Mouse (Mus musculus) embryonic facial prominence, embryonic 10.5 days (tissue): ENCODE data around the gene Esm1. TPM values are rescaled to one million over a fixed set of nuclear protein-coding genes. Genes with fewer than 3 reads are reported as not detected.

ENCODE experiments used
- DNase-seq: peaks from one replicate; pipeline ENCODE4 v3.0.0-alpha.2; 2017; ENCODE audit warnings: low spot score
- H3K27ac ChIP-seq: fragments of 300-500 bp; sonication (generic); replicated peaks from 2 replicates; pipeline ENCODE4 v1.5.1; 2016; ENCODE audit warnings: mild to moderate bottlenecking
- H3K27me3 ChIP-seq: fragments of 300-500 bp; sonication (generic); replicated peaks from 2 replicates; pipeline ENCODE4 v1.6.1; 2016; ENCODE audit warnings: low read depth, mild to moderate bottlenecking; ENCODE audit not compliant: poor library complexity, severe bottlenecking
- H3K36me3 ChIP-seq: fragments of 300-500 bp; sonication (generic); replicated peaks from 2 replicates; pipeline ENCODE4 v1.6.1; 2016; ENCODE audit warnings: mild to moderate bottlenecking, moderate library complexity
- H3K4me1 ChIP-seq: fragments of 300-500 bp; sonication (generic); 2 replicates; pipeline ENCODE4 v1.6.1; 2016
- H3K4me3 ChIP-seq: fragments of 300-500 bp; sonication (generic); 2 replicates; pipeline ENCODE4 v1.5.1; 2016; ENCODE audit warnings: mild to moderate bottlenecking, moderate library complexity
- H3K9me3 ChIP-seq: fragments of 300-500 bp; sonication (generic); 2 replicates; pipeline ENCODE4 v1.6.1; 2016; ENCODE audit warnings: mild to moderate bottlenecking
- WGBS: fragments of 180-500 bp; shearing (Covaris S2); methylation state at CpG from one replicate; pipeline ENCODE4 v1.1.7; 2016; 5-methylcytosine and 5-hydroxymethylcytosine counted together
- polyA plus RNA-seq: library from polyadenylated mRNA; unstranded; fragments of >200 nt; fragmentation: Nextera tagmentation; extraction: Ambion mirVana; gene quantifications from 2 replicates; pipeline ENCODE4 v1.2.1, GENCODE M21; 2016

Esm1 gene
- polyA plus RNA-seq, 1 experiment from 2014 or later = 2.6 TPM

GRCm38 (mm10) chr13:113202184-113202583 lies 7.3 kb upstream of the Esm1 start:
- Histone ChIP-seq H3K27me3 (no peaks in the 10 kb centered on the region), H3K36me3 (no peaks in the 10 kb centered on the region), H3K9me3 (no peaks in the 10 kb centered on the region), H3K27ac (no peak overlapping the region), H3K4me3 (no peak overlapping the region), H3K4me1 (peaks cover 10% of the 10 kb centered on the region)
- no peak for DNase-seq
- 60% methylated on average over 4 of the region's 4 CpGs for WGBS

- 71% methylated on average over 5 of the region's 5 CpGs for WGBS
- no peaks in the 10 kb centered on the region for H3K27me3 ChIP-seq
- H3K4me1 ChIP-seq = peaks cover 10% of the 10 kb centered on the region
- no peaks in the 10 kb centered on the region for H3K36me3 ChIP-seq
- no peak overlapping the region for H3K27ac ChIP-seq
- H3K9me3 ChIP-seq = no peaks in the 10 kb centered on the region
- no peak overlapping the region for H3K4me3 ChIP-seq
- DNase-seq = no peak
Observed at GRCm38 (mm10) chr13:113203146-113203545, 6.3 kb upstream of the Esm1 start.

- DNase-seq = no peak
- 90% methylated on average over 5 of the region's 5 CpGs for WGBS
- Histone ChIP-seq H3K9me3 (no peaks in the 10 kb centered on the region), H3K4me1 (peaks cover 8% of the 10 kb centered on the region), H3K36me3 (no peaks in the 10 kb centered on the region), H3K27ac (no peak overlapping the region), H3K27me3 (peaks cover 18% of the 10 kb centered on the region), H3K4me3 (no peak overlapping the region)
Observed at GRCm38 (mm10) chr13:113205346-113205745, 4.1 kb upstream of the Esm1 start.

- H3K4me3 ChIP-seq = no peak overlapping the region
- H3K27me3 ChIP-seq = peaks cover 19% of the 10 kb centered on the region
- no peaks in the 10 kb centered on the region for H3K36me3 ChIP-seq
- WGBS = 66% methylated on average over 15 of the region's 15 CpGs
- no peaks in the 10 kb centered on the region for H3K9me3 ChIP-seq
- peaks cover 9% of the 10 kb centered on the region for H3K4me1 ChIP-seq
- no peak overlapping the region for H3K27ac ChIP-seq
- no peak for DNase-seq
Observed at GRCm38 (mm10) chr13:113211345-113211744, 1.9 kb downstream of the Esm1 start.

GRCm38 (mm10) chr13:113212401-113212800 lies 2.9 kb downstream of the Esm1 start:
- peaks cover 9% of the 10 kb centered on the region for H3K4me1 ChIP-seq
- WGBS = 69% methylated on average over 3 of the region's 3 CpGs
- no peaks in the 10 kb centered on the region for H3K9me3 ChIP-seq
- H3K36me3 ChIP-seq = no peaks in the 10 kb centered on the region
- H3K27me3 ChIP-seq = peaks cover 19% of the 10 kb centered on the region
- no peak overlapping the region for H3K27ac ChIP-seq
- no peak for DNase-seq
- no peak overlapping the region for H3K4me3 ChIP-seq

DNA sequence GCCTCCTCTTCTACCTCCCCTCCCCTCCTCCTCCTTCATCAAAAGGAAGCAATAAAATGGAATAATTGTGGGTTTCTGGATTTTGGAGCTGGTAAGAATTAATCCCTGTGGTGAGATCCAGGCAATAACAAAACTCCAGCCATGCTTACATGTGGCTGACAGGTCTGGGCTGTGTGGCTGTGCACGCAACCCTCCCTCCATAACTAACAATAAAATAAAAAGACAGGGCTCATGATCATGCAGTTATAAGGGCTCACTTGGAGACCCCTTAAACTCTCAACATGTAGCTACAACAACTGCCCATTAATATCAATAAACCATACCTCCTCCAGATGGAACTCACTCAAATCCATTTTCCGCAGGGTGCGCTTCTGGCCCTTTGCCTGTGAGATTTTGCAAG lies 4.4 kb downstream of the Esm1 start:
- no peaks in the 10 kb centered on the region for H3K36me3 ChIP-seq
- no peak overlapping the region for H3K4me3 ChIP-seq
- H3K9me3 ChIP-seq = no peaks in the 10 kb centered on the region
- H3K27ac ChIP-seq = no peak overlapping the region
- no peak for DNase-seq
- H3K27me3 ChIP-seq = peaks cover 12% of the 10 kb centered on the region
- H3K4me1 ChIP-seq = peaks cover 9% of the 10 kb centered on the region
- 98% methylated on average over 3 of the region's 3 CpGs for WGBS

DNA sequence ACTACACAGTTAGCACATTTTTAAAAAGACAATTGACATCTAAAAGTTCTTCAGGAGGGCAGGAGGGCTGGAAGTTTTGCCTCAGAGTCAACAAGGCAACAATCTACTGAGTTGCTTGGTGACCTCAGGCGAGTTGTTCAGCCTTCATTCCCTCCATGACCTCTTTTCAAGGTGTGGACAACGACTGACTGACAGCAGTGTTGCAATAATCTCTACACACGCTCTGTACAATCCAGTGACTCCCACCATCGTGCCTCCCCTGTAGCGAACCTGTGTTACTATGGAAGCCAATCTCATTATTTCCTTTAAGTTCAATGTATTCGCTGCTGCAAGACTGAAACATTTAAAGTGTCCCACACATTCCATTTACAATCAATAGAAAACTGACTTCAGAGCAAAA lies 12.4 kb downstream of the Esm1 start:
- Histone ChIP-seq H3K27ac (no peak overlapping the region), H3K4me1 (peaks cover 8% of the 10 kb centered on the region; the same call in 1 of the 2 replicates), H3K4me3 (no peak overlapping the region), H3K36me3 (no peaks in the 10 kb centered on the region), H3K9me3 (no peaks in the 10 kb centered on the region), H3K27me3 (peaks cover 7% of the 10 kb centered on the region; the same call in 1 of the 2 replicates)
- WGBS = 73% methylated on average over 6 of the region's 6 CpGs
- no peak for DNase-seq

DNA sequence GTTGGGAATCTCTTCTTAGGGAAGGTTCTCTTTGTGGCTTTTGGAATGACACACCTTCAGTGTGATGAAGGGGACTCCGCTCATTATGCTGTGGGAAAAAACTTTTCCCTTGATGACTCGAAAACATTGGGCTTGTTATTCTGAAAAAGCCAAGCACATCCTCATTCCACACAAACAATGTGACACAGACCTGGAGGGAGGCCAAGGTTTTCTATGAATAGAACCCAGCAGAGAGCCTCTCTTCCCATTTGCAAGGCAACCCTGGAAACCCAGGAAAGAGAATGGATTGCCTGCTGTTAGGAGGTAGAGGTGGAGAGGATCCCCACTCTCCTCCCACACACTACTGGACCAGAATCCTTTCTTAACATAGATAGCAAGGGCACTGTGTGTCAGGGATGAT lies 14.6 kb downstream of the Esm1 start:
- 14% methylated on average over 2 of the region's 2 CpGs for WGBS
- Histone ChIP-seq H3K4me1 (peaks cover 7% of the 10 kb centered on the region; the same call in 1 of the 2 replicates), H3K36me3 (no peaks in the 10 kb centered on the region), H3K27me3 (peaks cover 7% of the 10 kb centered on the region; the same call in 1 of the 2 replicates), H3K4me3 (no peak overlapping the region), H3K9me3 (no peaks in the 10 kb centered on the region), H3K27ac (no peak overlapping the region)
- no peak for DNase-seq

DNA sequence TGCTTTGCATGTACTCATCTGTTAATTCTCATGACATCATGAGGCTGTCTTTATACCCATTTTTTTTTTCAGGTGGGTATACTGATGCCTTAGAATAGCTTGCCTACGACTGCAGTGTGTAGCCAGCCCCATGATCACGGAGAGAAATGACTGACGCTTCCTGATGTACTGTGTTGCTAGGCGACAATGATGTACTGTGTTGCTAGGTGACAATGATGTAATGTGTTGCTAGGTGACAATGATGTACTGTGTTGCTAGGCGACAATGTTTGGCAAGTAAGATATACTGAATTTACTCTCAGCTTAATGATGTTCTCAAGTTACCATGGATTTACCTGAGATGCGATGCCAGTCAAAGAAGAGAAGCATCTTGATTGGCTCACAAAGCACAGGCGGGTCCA lies 16.4 kb downstream of the Esm1 start, which contains the start of gene Gzmk:
Gene Gzmk (minus strand): TSS at position 98 of the 400 bp plus-strand sequence.
- no peak for DNase-seq
- H3K27me3 ChIP-seq = peaks cover 7% of the 10 kb centered on the region; the same call in 1 of the 2 replicates
- no peak within 1 kb of the TSS for H3K4me3 ChIP-seq
- no peaks in the 10 kb centered on the region for H3K9me3 ChIP-seq
- WGBS = 56% methylated on average over 7 of the region's 7 CpGs
- no peak within 1 kb of the TSS for H3K27ac ChIP-seq
- no peaks in the 10 kb centered on the region for H3K36me3 ChIP-seq
- H3K4me1 ChIP-seq = peaks cover 4% of the 10 kb centered on the region; the same call in 1 of the 2 replicates

GRCm38 (mm10) chr13:113227076-113227475 lies 17.6 kb downstream of the Esm1 start:
- WGBS = 82% methylated on average over 4 of the region's 4 CpGs
- DNase-seq = no peak
- H3K27ac ChIP-seq = no peak overlapping the region

DNA sequence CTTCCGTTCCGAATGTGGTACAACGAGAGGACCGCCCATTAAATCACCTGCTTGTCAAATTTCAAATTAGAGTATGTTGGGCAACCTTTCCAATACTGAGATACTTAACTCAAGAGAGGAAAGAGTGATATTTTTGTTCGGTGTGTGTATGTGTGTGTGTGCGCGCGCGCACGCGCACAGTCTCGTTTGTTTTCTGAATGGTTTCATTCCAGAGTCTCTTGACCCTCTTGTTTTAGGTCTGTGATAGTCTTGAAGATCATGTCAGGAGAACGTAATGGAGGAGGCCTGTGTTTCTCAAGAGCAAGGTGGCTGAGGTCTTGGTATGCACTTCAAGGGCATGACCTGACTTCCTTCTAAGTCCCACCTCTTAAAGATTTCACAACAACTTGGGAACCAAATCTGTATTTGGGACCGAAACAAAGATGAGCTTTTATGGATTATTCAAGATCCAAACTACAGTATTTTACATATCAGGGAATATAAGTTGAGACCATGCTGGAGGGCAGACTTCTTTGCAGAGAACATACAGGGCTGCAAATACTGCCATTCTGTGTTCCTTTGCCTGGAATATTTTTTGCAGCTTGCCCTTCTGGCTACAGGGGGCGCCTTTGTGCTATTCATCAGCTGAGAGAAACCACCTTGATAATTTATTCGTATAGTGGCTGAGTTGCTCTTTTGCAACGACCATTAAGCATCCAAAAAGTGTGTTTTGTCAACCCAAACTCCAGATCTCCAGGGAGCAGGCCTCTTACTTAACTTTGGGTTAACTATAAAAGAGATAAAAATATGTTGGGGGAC lies 18.4 kb downstream of the Esm1 start:
- H3K4me1 ChIP-seq = peaks cover 4% of the 10 kb centered on the region; the same call in 1 of the 2 replicates
- H3K36me3 ChIP-seq = no peaks in the 10 kb centered on the region
- H3K9me3 ChIP-seq = no peaks in the 10 kb centered on the region
- no peak overlapping the region for H3K27ac ChIP-seq
- H3K27me3 ChIP-seq = peaks cover 7% of the 10 kb centered on the region; the same call in 1 of the 2 replicates
- no peak for DNase-seq
- H3K4me3 ChIP-seq = no peak overlapping the region
- 86% methylated on average over 17 of the region's 17 CpGs for WGBS

More at GRCm38 (mm10) chr13:113227076-113227475, 17.6 kb downstream of the Esm1 start:
- no peaks in the 10 kb centered on the region for H3K36me3 ChIP-seq
- H3K9me3 ChIP-seq = no peaks in the 10 kb centered on the region
- peaks cover 7% of the 10 kb centered on the region; the same call in 1 of the 2 replicates for H3K27me3 ChIP-seq
- peaks cover 4% of the 10 kb centered on the region; the same call in 1 of the 2 replicates for H3K4me1 ChIP-seq
- no peak overlapping the region for H3K4me3 ChIP-seq

GRCm38 (mm10) chr13:113242129-113242528 lies 32.7 kb downstream of the Esm1 start:
- Histone ChIP-seq H3K4me3 (no peak overlapping the region), H3K9me3 (no peaks in the 10 kb centered on the region), H3K36me3 (no peaks in the 10 kb centered on the region), H3K27ac (no peak overlapping the region), H3K27me3 (no peaks in the 10 kb centered on the region), H3K4me1 (no peaks in the 10 kb centered on the region)
- no peak for DNase-seq
- 55% methylated on average over 6 of the region's 6 CpGs for WGBS

DNA sequence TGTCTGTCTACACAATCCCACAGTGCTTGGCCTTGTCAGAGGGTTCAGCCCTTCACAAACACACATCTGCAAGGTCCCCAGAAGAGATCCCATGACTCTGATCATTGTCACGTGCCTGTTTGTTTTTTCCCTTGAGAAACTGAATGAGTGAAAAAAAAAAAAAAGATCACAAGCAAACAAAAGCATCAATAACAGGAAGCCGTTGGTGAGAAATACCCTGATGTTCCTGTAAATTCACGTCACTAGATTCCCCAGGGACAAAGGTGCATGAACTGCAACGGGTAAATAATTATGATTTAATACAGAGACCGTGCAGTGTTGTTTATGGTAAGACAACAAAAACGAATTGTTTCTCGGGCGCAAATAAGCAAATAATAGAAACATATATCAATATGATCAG lies 35.6 kb downstream of the Esm1 start:
- Histone ChIP-seq H3K4me3 (no peak overlapping the region), H3K27me3 (no peaks in the 10 kb centered on the region), H3K4me1 (no peaks in the 10 kb centered on the region), H3K36me3 (no peaks in the 10 kb centered on the region), H3K27ac (no peak overlapping the region), H3K9me3 (no peaks in the 10 kb centered on the region)
- no peak for DNase-seq
- 86% methylated on average over 8 of the region's 8 CpGs for WGBS
